Mouse (Mus musculus) embryonic facial prominence, embryonic 14.5 days (tissue): ENCODE results near the gene Igfn1. TPM values are rescaled to one million over a fixed set of nuclear protein-coding genes. Genes with fewer than 3 reads are reported as not detected.
A peak's percentile ranks its signal among the peaks of the same experiment; 100 is the strongest.

Experiments
- ATAC-seq: fragments of 200-750 bp; cut with Nextera tagmentation; 2 replicates; pipeline ENCODE4 v1.8.0; 2017; ENCODE audit warnings: low read depth, moderate number of reproducible peaks, moderate TSS enrichment
- DNase-seq: peaks from one replicate; pipeline ENCODE4 v3.0.0-alpha.2; 2015; ENCODE audit warnings: low spot score
- H3K27ac ChIP-seq: fragments of 300-500 bp; sonication (generic); replicated peaks from 2 replicates; pipeline ENCODE4 v1.5.1; 2014; ENCODE audit warnings: low read depth, mild to moderate bottlenecking, low read length, moderate library complexity
- H3K27me3 ChIP-seq: fragments of 300-500 bp; sonication (generic); replicated peaks from 2 replicates; pipeline ENCODE4 v1.6.1; 2014; ENCODE audit warnings: low read length; ENCODE audit not compliant: control insufficient read depth, insufficient read depth
- H3K36me3 ChIP-seq: fragments of 300-500 bp; sonication (generic); 2 replicates; pipeline ENCODE4 v1.6.1; 2014; ENCODE audit warnings: low read length, mixed read lengths; ENCODE audit not compliant: control insufficient read depth, insufficient read depth
- H3K4me1 ChIP-seq: fragments of 300-500 bp; sonication (generic); 2 replicates; pipeline ENCODE4 v1.6.1; 2014; ENCODE audit warnings: antibody characterized with exemption, low read length; ENCODE audit not compliant: control insufficient read depth, insufficient read depth
- H3K4me2 ChIP-seq: fragments of 300-500 bp; sonication (generic); 2 replicates; pipeline ENCODE4 v1.6.1; 2014; ENCODE audit warnings: low read depth, mild to moderate bottlenecking, low read length, moderate library complexity, mixed read lengths
- H3K4me3 ChIP-seq: fragments of 300-500 bp; sonication (generic); 2 replicates; pipeline ENCODE4 v1.5.1; 2014; ENCODE audit warnings: low read depth, mild to moderate bottlenecking, low read length
- H3K9ac ChIP-seq: fragments of 300-500 bp; sonication (generic); 2 replicates; pipeline ENCODE4 v1.6.1; 2014; ENCODE audit warnings: low read depth, mild to moderate bottlenecking, low read length, moderate library complexity, mixed read lengths
- H3K9me3 ChIP-seq: fragments of 300-500 bp; sonication (generic); 2 replicates; pipeline ENCODE4 v1.6.1; 2016; ENCODE audit warnings: low read length; ENCODE audit not compliant: control insufficient read depth
- WGBS: fragments of 180-500 bp; shearing (Covaris S2); extraction: QIAGEN DNeasy Blood & Tissue Kit; methylation state at CpG from one replicate; pipeline ENCODE4 v1.1.7; 2014; 5-methylcytosine and 5-hydroxymethylcytosine counted together
- polyA plus RNA-seq: library from polyadenylated mRNA; unstranded; fragments of >200 nt; fragmentation: Nextera tagmentation; extraction: Ambion mirVana; gene quantifications from 2 replicates; pipeline ENCODE4 v1.2.1, GENCODE M21; 2014

Gene Igfn1
- polyA plus RNA-seq: 0.09 TPM in 1 of 2 replicates, not detected in the other

GRCm38 (mm10) chr1:136006292-136006748 is at the start of gene Igfn1:
Igfn1 (minus strand) TSS chr1:136006342.
- DNase-seq (no peak), ATAC-seq (no peak)
- 0 out of 2 replicates have a peak, but pooled peaks cover 7% of the 10 kb centered on the region for H3K27me3 ChIP-seq
- no peaks in the 10 kb centered on the region for H3K36me3 ChIP-seq
- peaks cover 4% of the 10 kb centered on the region; the same call in 1 of the 2 replicates for H3K4me1 ChIP-seq
- H3K9ac ChIP-seq: no peak within 1 kb of the TSS
- no peak within 1 kb of the TSS; the same call in 1 of the 2 replicates for H3K4me3 ChIP-seq
- no peak within 1 kb of the TSS for H3K27ac ChIP-seq
- peak within 1 kb of the TSS; percentile 73; the same call in 1 of the 2 replicates for H3K4me2 ChIP-seq
- no peaks in the 10 kb centered on the region for H3K9me3 ChIP-seq
- 75% methylated on average over 3 of the region's 3 CpGs for WGBS

- no peak overlapping the region for H3K4me2 ChIP-seq
- ATAC-seq (no peak), DNase-seq (no peak)
These were observed 49.6 kb upstream of the Igfn1 start for GRCm38 (mm10) chr1:136055771-136056170.

DNA sequence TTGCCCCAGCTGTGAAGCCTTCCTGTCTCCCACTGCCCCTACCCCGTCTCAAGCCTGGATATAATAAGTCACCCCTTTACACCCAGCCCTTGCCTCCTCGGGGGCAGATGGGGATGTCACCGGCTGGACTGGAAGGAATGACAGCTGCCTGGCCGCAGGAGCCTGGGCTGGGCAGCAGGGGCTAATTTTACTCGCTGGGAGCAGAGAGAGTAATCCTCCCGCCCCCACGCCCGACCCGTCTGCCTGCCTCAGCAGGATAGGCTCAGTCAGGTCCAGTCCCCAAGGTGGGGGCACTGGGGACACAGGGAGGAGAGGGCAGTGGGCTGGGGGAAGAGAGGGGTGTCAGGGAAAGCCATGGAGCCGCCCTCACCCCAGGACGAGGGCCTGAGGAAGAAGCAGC is 46.4 kb upstream of the Igfn1 start, which contains the start of gene Cacna1s:
Gene Cacna1s (plus strand): TSS at position 204 of the 400 bp plus-strand sequence.
- H3K9ac ChIP-seq: no peak within 1 kb of the TSS

More at GRCm38 (mm10) chr1:136055771-136056170, 49.6 kb upstream of the Igfn1 start:
- no peak overlapping the region for H3K4me3 ChIP-seq
- no peaks in the 10 kb centered on the region for H3K36me3 ChIP-seq
- H3K9ac ChIP-seq: no peak overlapping the region
- H3K27ac ChIP-seq: no peak overlapping the region
- H3K27me3 ChIP-seq: peaks cover 16% of the 10 kb centered on the region
- WGBS: 71% methylated on average over 3 of the region's 3 CpGs
- H3K9me3 ChIP-seq: no peaks in the 10 kb centered on the region
- H3K4me1 ChIP-seq: no peaks in the 10 kb centered on the region; the same call in 1 of the 2 replicates

DNA sequence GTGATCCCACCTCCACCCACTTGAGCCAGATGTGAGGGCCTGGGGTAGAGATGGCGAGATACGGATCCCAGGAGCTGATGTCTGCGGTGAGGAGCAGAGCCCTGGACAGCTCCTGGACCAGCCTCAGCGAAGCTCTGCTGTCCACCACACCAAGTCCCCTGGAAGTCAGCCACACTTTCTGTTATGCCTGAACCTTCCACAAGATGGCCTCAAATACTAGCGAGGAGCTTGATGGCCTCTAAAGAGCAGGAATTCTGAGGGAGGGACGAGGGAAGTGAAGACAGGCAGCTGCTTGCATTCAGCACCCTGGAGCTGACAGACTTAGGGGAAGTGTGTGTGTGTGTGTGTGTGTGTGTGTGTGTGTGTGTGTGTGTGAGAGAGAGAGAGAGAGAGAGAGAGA is 45.3 kb upstream of the Igfn1 start:
- Histone ChIP-seq H3K4me1 (no peaks in the 10 kb centered on the region; the same call in 1 of the 2 replicates), H3K9me3 (no peaks in the 10 kb centered on the region), H3K9ac (peak overlapping the region; percentile 5; the same call in 1 of the 2 replicates), H3K4me3 (peak overlapping the region; percentile 37), H3K4me2 (peak overlapping the region; percentile 60), H3K27ac (no peak overlapping the region), H3K36me3 (no peaks in the 10 kb centered on the region), H3K27me3 (peaks cover 39% of the 10 kb centered on the region)
- WGBS: 0% methylated on average over 6 of the region's 6 CpGs
- peak; percentile 95 for DNase-seq
- ATAC-seq: peak; percentile 85

More for the DNA sequence above, 46.4 kb upstream of the Igfn1 start, which contains the start of gene Cacna1s:
- 25% methylated on average over 11 of the region's 11 CpGs for WGBS
- Histone ChIP-seq H3K36me3 (no peaks in the 10 kb centered on the region), H3K27ac (no peak within 1 kb of the TSS), H3K27me3 (peaks cover 39% of the 10 kb centered on the region), H3K9me3 (no peaks in the 10 kb centered on the region), H3K4me1 (no peaks in the 10 kb centered on the region; the same call in 1 of the 2 replicates), H3K4me2 (no peak within 1 kb of the TSS), H3K4me3 (no peak within 1 kb of the TSS)
- ATAC-seq (peak; percentile 39), DNase-seq (no peak)

DNA sequence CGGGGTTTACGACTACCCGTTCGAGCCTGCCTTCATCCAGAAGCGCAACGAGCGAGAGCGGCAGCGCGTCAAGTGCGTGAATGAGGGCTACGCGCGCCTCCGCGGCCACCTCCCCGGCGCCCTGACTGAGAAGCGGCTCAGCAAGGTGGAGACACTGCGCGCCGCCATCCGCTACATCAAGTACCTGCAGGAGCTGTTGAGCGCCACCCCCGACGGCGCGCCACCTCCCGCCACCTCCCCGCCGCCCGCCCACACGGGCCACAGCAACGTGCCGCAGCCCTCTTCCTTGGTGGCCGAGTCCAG is 44.8 kb upstream of the Igfn1 start:
- ATAC-seq: peak; percentile 35; the same call in 1 of the 2 replicates
- peaks cover 39% of the 10 kb centered on the region for H3K27me3 ChIP-seq
- peak overlapping the region; percentile 60 for H3K4me2 ChIP-seq
- no peak overlapping the region for H3K27ac ChIP-seq
- DNase-seq: peak; percentile 19
- H3K36me3 ChIP-seq: no peaks in the 10 kb centered on the region
- peak overlapping the region; percentile 37 for H3K4me3 ChIP-seq
- H3K9me3 ChIP-seq: no peaks in the 10 kb centered on the region
- no peaks in the 10 kb centered on the region; the same call in 1 of the 2 replicates for H3K4me1 ChIP-seq
- WGBS: 0% methylated on average over 11 of the region's 36 CpGs
- H3K9ac ChIP-seq: peak overlapping the region; percentile 5; the same call in 1 of the 2 replicates

GRCm38 (mm10) chr1:136050312-136051012 is 44.3 kb upstream of the Igfn1 start, which contains the start of gene Ascl5:
Ascl5 (plus strand) TSS chr1:136050804.
- Histone ChIP-seq H3K4me2 (peak within 1 kb of the TSS; percentile 60), H3K27ac (no peak within 1 kb of the TSS), H3K4me3 (peak within 1 kb of the TSS; percentile 37), H3K9me3 (no peaks in the 10 kb centered on the region), H3K27me3 (peaks cover 39% of the 10 kb centered on the region), H3K9ac (peak within 1 kb of the TSS; percentile 5; the same call in 1 of the 2 replicates), H3K4me1 (no peaks in the 10 kb centered on the region; the same call in 1 of the 2 replicates), H3K36me3 (no peaks in the 10 kb centered on the region)
- 22% methylated on average over 24 of the region's 29 CpGs for WGBS
- ATAC-seq (no peak; the same call in 1 of the 2 replicates), DNase-seq (no peak)

DNA sequence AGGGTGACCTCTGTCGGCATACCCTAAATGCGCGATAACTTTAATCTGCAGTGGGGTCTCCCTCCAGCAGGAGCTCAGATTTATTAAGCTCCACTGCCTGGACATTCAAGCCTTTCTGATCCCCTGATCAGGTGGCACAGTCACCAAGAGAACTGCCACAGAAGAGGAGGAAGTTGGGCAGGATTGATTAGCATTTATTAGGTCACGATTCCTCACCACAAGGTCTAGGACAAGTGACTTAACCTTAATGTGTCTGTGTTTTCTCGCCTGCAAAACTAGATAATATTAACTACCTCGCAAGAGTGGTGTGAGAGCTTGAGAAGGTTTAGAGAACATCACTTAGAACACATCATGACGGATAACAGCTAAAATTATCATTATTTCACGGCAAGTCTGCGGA is 41.8 kb upstream of the Igfn1 start:
- peaks cover 39% of the 10 kb centered on the region for H3K27me3 ChIP-seq
- H3K9ac ChIP-seq: no peak overlapping the region
- no peaks in the 10 kb centered on the region for H3K36me3 ChIP-seq
- H3K27ac ChIP-seq: no peak overlapping the region
- ATAC-seq (no peak), DNase-seq (no peak)
- H3K4me1 ChIP-seq: no peaks in the 10 kb centered on the region; the same call in 1 of the 2 replicates
- 72% methylated on average over 9 of the region's 9 CpGs for WGBS
- no peaks in the 10 kb centered on the region for H3K9me3 ChIP-seq
- no peak overlapping the region for H3K4me3 ChIP-seq
- no peak overlapping the region for H3K4me2 ChIP-seq

GRCm38 (mm10) chr1:136047432-136047831 is 41.3 kb upstream of the Igfn1 start:
- Histone ChIP-seq H3K4me1 (no peaks in the 10 kb centered on the region; the same call in 1 of the 2 replicates), H3K4me2 (no peak overlapping the region), H3K27ac (no peak overlapping the region), H3K27me3 (peaks cover 35% of the 10 kb centered on the region), H3K9ac (no peak overlapping the region), H3K9me3 (no peaks in the 10 kb centered on the region), H3K36me3 (no peaks in the 10 kb centered on the region), H3K4me3 (no peak overlapping the region)
- DNase-seq (no peak), ATAC-seq (no peak)
- 4% methylated on average over 2 of the region's 2 CpGs for WGBS
